Mouse (Mus musculus) megakaryocyte, embryonic 14.5 days (primary cell): Measurements from ENCODE around the gene Rimbp3. TPM values are rescaled to one million over a fixed set of nuclear protein-coding genes. Genes with fewer than 3 reads are reported as not detected.

Source experiments
- H3K27me3 ChIP-seq: replicated peaks from 2 replicates; pipeline ENCODE3; 2012; ENCODE audit warnings: inconsistent platforms
- H3K36me3 ChIP-seq: replicated peaks from 2 replicates; pipeline ENCODE3; 2012; ENCODE audit warnings: low read length, inconsistent platforms, mixed read lengths
- H3K4me1 ChIP-seq: 2 replicates; pipeline ENCODE4 v1.6.1; 2012; ENCODE audit warnings: inconsistent platforms
- H3K4me3 ChIP-seq: replicated peaks from 2 replicates; pipeline ENCODE3; 2012; ENCODE audit warnings: moderate library complexity, mild to moderate bottlenecking, inconsistent platforms
- H3K9me3 ChIP-seq: 2 replicates; pipeline ENCODE4 v1.6.1; 2012; ENCODE audit warnings: inconsistent platforms
- FLI1 ChIP-seq: IDR thresholded peaks from 2 replicates; pipeline ENCODE4 v1.6.1; 2012; ENCODE audit warnings: low read length, inconsistent platforms, mixed read lengths
- GATA1 ChIP-seq: IDR thresholded peaks from 3 replicates; pipeline ENCODE4 v1.6.1; 2012; ENCODE audit warnings: mixed read lengths, low read length, inconsistent platforms, borderline replicate concordance
- polyA plus RNA-seq: library from polyadenylated mRNA; stranded (reverse); fragments of >175 nt; gene quantifications from 2 replicates; pipeline ENCODE4 v1.2.3, GENCODE M21; 2012; ENCODE audit warnings: low replicate concordance; ENCODE audit not compliant: insufficient read depth

Rimbp3 gene
- polyA plus RNA-seq, 1 experiment, result 0.32 TPM

DNA sequence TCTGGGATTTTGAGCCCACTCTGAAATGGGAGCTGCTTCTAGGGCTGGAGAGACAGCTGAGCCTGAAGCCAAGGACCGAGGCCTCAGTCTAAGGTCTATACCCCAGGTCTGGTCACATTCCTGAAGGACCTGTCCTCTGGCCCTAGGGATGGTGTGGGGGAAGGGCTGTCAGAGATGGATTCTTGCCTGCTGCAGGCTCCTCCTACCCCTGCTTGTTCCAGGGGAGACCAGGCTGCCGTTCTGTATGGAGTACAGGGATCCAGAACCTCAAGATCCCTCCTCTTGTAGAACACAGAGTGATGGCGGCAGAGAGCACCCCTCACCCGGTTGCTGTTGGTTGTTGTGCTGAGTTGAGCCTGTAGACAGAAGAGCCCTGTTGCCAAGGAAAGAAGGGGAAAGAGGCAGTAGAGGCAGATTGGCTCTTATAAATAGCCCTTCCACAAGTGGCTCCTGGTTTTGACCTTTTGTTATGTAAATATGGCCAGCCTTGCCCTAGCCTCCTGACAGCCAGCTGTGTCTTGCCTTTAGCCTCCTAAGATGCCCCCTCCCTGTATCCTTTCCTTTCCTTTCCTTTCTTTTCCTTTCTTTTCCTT, 45.7 kb downstream of the Rimbp3 start:
- Histone ChIP-seq H3K36me3 (peaks cover 37% of the 10 kb centered on the region), H3K4me1 (peaks cover 83% of the 10 kb centered on the region), H3K4me3 (no peak overlapping the region), H3K9me3 (no peaks in the 10 kb centered on the region), H3K27me3 (no peaks in the 10 kb centered on the region)
- TF ChIP-seq GATA1 (no peak), FLI1 (no peak)

GRCm38 (mm10) chr16:17255270-17255669, 46.9 kb downstream of the Rimbp3 start:
- no peak for TF ChIP-seq FLI1
- TF ChIP-seq GATA1, result no peak
- Histone ChIP-seq H3K4me1 (peaks cover 76% of the 10 kb centered on the region), H3K36me3 (peaks cover 42% of the 10 kb centered on the region)

DNA sequence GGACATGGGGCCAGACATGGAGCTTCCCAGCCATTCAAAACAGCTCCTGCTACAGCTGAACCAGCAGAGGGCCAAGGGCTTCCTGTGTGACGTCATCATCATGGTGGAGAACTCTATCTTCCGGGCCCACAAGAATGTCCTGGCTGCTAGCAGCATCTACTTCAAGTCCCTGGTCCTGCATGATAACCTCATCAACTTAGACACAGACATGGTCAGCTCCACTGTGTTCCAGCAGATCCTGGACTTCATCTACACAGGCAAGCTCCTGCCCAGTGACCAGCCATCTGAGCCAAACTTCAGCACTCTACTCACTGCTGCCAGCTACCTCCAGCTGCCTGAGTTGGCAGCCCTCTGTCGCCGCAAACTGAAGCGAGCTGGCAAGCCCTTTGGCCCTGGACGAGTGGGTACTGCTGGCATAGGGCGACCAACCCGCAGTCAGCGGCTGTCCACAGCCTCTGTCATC, 49.0 kb downstream of the Rimbp3 start:
- H3K4me1 ChIP-seq, result peaks cover 63% of the 10 kb centered on the region
- H3K27me3 ChIP-seq, result no peaks in the 10 kb centered on the region
- no peak overlapping the region for H3K4me3 ChIP-seq
- peaks cover 60% of the 10 kb centered on the region for H3K36me3 ChIP-seq
- TF ChIP-seq FLI1, result no peak
- TF ChIP-seq GATA1, result no peak
- no peaks in the 10 kb centered on the region for H3K9me3 ChIP-seq

More at GRCm38 (mm10) chr16:17255270-17255669, 46.9 kb downstream of the Rimbp3 start:
- Histone ChIP-seq H3K4me3 (no peak overlapping the region), H3K9me3 (no peaks in the 10 kb centered on the region), H3K27me3 (no peaks in the 10 kb centered on the region)

GRCm38 (mm10) chr16:17258917-17259316, 50.5 kb downstream of the Rimbp3 start:
- Histone ChIP-seq H3K9me3 (no peaks in the 10 kb centered on the region), H3K4me3 (no peak overlapping the region), H3K36me3 (peaks cover 61% of the 10 kb centered on the region), H3K27me3 (no peaks in the 10 kb centered on the region), H3K4me1 (peaks cover 48% of the 10 kb centered on the region)
- TF ChIP-seq GATA1, result no peak
- no peak for TF ChIP-seq FLI1

DNA sequence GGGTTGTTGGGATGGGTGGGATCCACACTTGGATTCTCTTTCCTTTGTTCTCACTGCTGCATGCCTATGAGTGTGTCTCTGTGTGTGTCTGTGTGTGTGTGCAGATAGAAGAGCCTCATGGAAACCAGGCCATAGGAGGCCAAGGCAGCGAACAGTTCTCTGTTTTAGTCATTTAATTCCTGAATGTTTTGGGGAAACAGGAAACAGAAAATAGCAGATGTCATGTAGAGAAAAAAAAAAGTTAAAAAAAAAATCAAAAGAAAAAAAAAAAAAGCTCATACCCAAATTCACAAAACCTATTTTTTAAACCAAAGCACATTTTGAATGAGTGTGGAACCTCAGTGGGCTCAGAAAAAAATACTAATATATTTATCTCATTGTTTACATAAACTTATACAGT, 52.9 kb downstream of the Rimbp3 start:
- H3K9me3 ChIP-seq, result no peaks in the 10 kb centered on the region
- peaks cover 33% of the 10 kb centered on the region for H3K4me1 ChIP-seq
- TF ChIP-seq FLI1, result no peak
- no peak overlapping the region for H3K4me3 ChIP-seq
- peaks cover 46% of the 10 kb centered on the region for H3K36me3 ChIP-seq
- peaks cover 2% of the 10 kb centered on the region for H3K27me3 ChIP-seq

Other genes with a start within 250 kb of the Rimbp3 start
- gene Mapk1, start 225.2 kb upstream of the Rimbp3 start, polyA plus RNA-seq, result 17.1 and 17.7 TPM in 2 replicates
- gene Ypel1, start 138.9 kb upstream of the Rimbp3 start, polyA plus RNA-seq, result 0.18 TPM in 1 of 2 replicates, not detected in the other
- gene Ppil2, start 97.3 kb upstream of the Rimbp3 start, polyA plus RNA-seq, result 65.8 and 76.6 TPM in 2 replicates
- 7.5 and 24.0 TPM in 2 replicates for gene 2610318N02Rik, start 83.4 kb upstream of the Rimbp3 start, polyA plus RNA-seq
- 250 and 345 TPM in 2 replicates for gene Sdf2l1, start 76.2 kb upstream of the Rimbp3 start, polyA plus RNA-seq
- 40.2 and 205 TPM in 2 replicates for gene Ydjc, start 64.0 kb upstream of the Rimbp3 start, polyA plus RNA-seq
- 2.3 and 4.8 TPM in 2 replicates for gene Ccdc116, start 61.4 kb upstream of the Rimbp3 start, polyA plus RNA-seq
- 103 and 123 TPM in 2 replicates for gene Ube2l3, start 6.0 kb upstream of the Rimbp3 start, polyA plus RNA-seq
- 1.8 and 3.3 TPM in 2 replicates for gene Hic2, start 25.0 kb downstream of the Rimbp3 start, polyA plus RNA-seq
- gene Tmem191c, start 67.5 kb downstream of the Rimbp3 start, polyA plus RNA-seq, result 11.8 and 13.2 TPM in 2 replicates
- not detected in 2 replicates for gene Serpind1, start 122.8 kb downstream of the Rimbp3 start, polyA plus RNA-seq
- gene Snap29, start 197.4 kb downstream of the Rimbp3 start, polyA plus RNA-seq, result 6.3 and 6.7 TPM in 2 replicates
- 6.0 and 16.7 TPM in 2 replicates for gene Pi4ka, start 197.7 kb downstream of the Rimbp3 start, polyA plus RNA-seq
- gene Crkl, start 243.4 kb downstream of the Rimbp3 start, polyA plus RNA-seq, result 5.4 and 8.8 TPM in 2 replicates